Comparison of ENCODE assay signal across 21 mouse cellular contexts in genomic region chr13:99186859-99187258, GRCm38 (mm10). TPM values are rescaled to one million over a fixed set of nuclear protein-coding genes. Genes with fewer than 3 reads are reported as not detected.
A peak's percentile ranks its signal among the peaks of the same experiment; 100 is the strongest.
DNase-seq lines count a peak whose midpoint lies in the region; ATAC-seq and TF ChIP-seq lines count a peak whose summit lies in the region.
"Had no signal": no experiment of that assay in that cellular context is flagged by ENCODE, and none has a peak within 500 bp of the region (broad histone marks: within the 10 kb centered on the region; RNA-seq: fewer than 3 reads in every experiment).

No protein-coding gene starts in this region.

- no peak for TF ChIP-seq CTCF in kidney, adult 2 months (conservative IDR thresholded peaks at IDR 0.05; ENCODE audit: insufficient read depth, insufficient read length, low read depth, low read length)

- no peak overlapping the region for H3K9ac ChIP-seq in lung, embryonic 15.5 days
- H3K9ac ChIP-seq in neural tube, embryonic 14.5 days (replicated peaks; ENCODE audit: low read depth, low read length), result no peak overlapping the region
- H3K9ac ChIP-seq: hindbrain, embryonic 15.5 days; lung, embryonic 14.5 days; midbrain, embryonic 12.5 days; neural tube, embryonic 12.5 days had no signal

- intact Hi-C loops in heart, postnatal 36 days (cut with DNase I), result no loop called here

- H3K9me3 ChIP-seq in lung, embryonic 15.5 days, result no peaks in the 10 kb centered on the region
- H3K9me3 ChIP-seq in neural tube, embryonic 14.5 days (ENCODE audit: control insufficient read depth, low read length), result no peaks in the 10 kb centered on the region
- H3K9me3 ChIP-seq: G1E; hindbrain, embryonic 15.5 days; midbrain, embryonic 12.5 days; neural tube, embryonic 12.5 days had no signal

- no peak for ATAC-seq in lung, embryonic 15.5 days (ENCODE audit: borderline replicate concordance, extremely low read depth, low FRiP score, low TSS enrichment)
- no peak for ATAC-seq in neural tube, embryonic 14.5 days (ENCODE audit: low read depth)
- ATAC-seq: CD4-positive, CD25-positive, alpha-beta regulatory T cell, adult 4 months had no signal

- peak; percentile 92 for DNase-seq in heart, adult 11 months
- no peak for DNase-seq in heart, postnatal 36 days
- no peak for DNase-seq in kidney, adult 2 months
- DNase-seq in kidney, adult 9 months, result no peak
- no peak for DNase-seq in lung, adult 18-20 months
- no peak for DNase-seq in right cerebral cortex, postnatal 10 days (ENCODE audit: low spot score in 2 of 2)
- DNase-seq: cerebellum, adult 2 months; cerebellum, postnatal 36 days; heart, postnatal 10 days; lung, embryonic 14.5 days; right cerebral cortex, postnatal 4 days had no signal

- 53% methylated on average over 7 of the region's 7 CpGs for WGBS in kidney, adult 2 months
- WGBS in lung, embryonic 15.5 days, result 82% methylated on average over 7 of the region's 7 CpGs
- 86% methylated on average over 7 of the region's 7 CpGs for WGBS in neural tube, embryonic 14.5 days

- peak overlapping the region; percentile 12; the same call in 1 of the 2 replicates for H3K4me3 ChIP-seq in kidney, adult 2 months (ENCODE audit: insufficient read depth, low read depth, low read length)
- H3K4me3 ChIP-seq in lung, embryonic 15.5 days, result no peak overlapping the region
- H3K4me3 ChIP-seq in neural tube, embryonic 14.5 days (ENCODE audit: low read depth, low read length), result no peak overlapping the region
- H3K4me3 ChIP-seq: midbrain, embryonic 12.5 days; neural tube, embryonic 12.5 days had no signal

- no peak for TF ChIP-seq POLR2A in kidney, adult 2 months (IDR thresholded peaks at IDR 0.05; ENCODE audit: low read depth, low read length)

- peak overlapping the region; percentile 76 for H3K27ac ChIP-seq in kidney, adult 2 months (ENCODE audit: insufficient read depth, low read depth, low read length)
- H3K27ac ChIP-seq in lung, embryonic 15.5 days, result no peak overlapping the region
- no peak overlapping the region for H3K27ac ChIP-seq in neural tube, embryonic 14.5 days (ENCODE audit: low read depth, low read length)
- H3K27ac ChIP-seq: hindbrain, embryonic 15.5 days; midbrain, embryonic 12.5 days; neural tube, embryonic 12.5 days had no signal

- no peaks in the 10 kb centered on the region for H3K27me3 ChIP-seq in kidney, adult 2 months (replicated peaks; ENCODE audit: control insufficient read depth, insufficient read depth, low read length)
- no peaks in the 10 kb centered on the region for H3K27me3 ChIP-seq in lung, embryonic 15.5 days
- no peaks in the 10 kb centered on the region for H3K27me3 ChIP-seq in neural tube, embryonic 14.5 days (ENCODE audit: control insufficient read depth, insufficient read depth, low read length)
- H3K27me3 ChIP-seq: hindbrain, embryonic 15.5 days; midbrain, embryonic 12.5 days; neural tube, embryonic 12.5 days had no signal

- H3K36me3 ChIP-seq in kidney, adult 2 months (ENCODE audit: control insufficient read depth, insufficient read depth, low read length), result no peaks in the 10 kb centered on the region
- no peaks in the 10 kb centered on the region for H3K36me3 ChIP-seq in lung, embryonic 15.5 days
- H3K36me3 ChIP-seq in neural tube, embryonic 14.5 days (ENCODE audit: control insufficient read depth, insufficient read depth, low read length), result no peaks in the 10 kb centered on the region
- H3K36me3 ChIP-seq: G1E; hindbrain, embryonic 15.5 days; midbrain, embryonic 12.5 days; neural tube, embryonic 12.5 days had no signal

- peak overlapping the region; percentile 39; the same call in 1 of the 2 replicates for H3K4me2 ChIP-seq in lung, embryonic 15.5 days
- H3K4me2 ChIP-seq in neural tube, embryonic 14.5 days (ENCODE audit: low read depth, low read length), result 0 out of 2 replicates have a peak overlapping the region, but pooled peaks have one; percentile 2
- H3K4me2 ChIP-seq: hindbrain, embryonic 15.5 days; liver, embryonic 11.5 days; midbrain, embryonic 12.5 days; neural tube, embryonic 12.5 days had no signal

- 0 out of 2 replicates have a peak, but pooled peaks cover 3% of the 10 kb centered on the region for H3K4me1 ChIP-seq in kidney, adult 2 months (ENCODE audit: control insufficient read depth, insufficient read depth, low read length)
- H3K4me1 ChIP-seq in lung, embryonic 15.5 days, result peaks cover 9% of the 10 kb centered on the region
- no peaks in the 10 kb centered on the region for H3K4me1 ChIP-seq in neural tube, embryonic 14.5 days (ENCODE audit: control insufficient read depth, insufficient read depth, low read length)
- H3K4me1 ChIP-seq: neural tube, embryonic 12.5 days had no signal

RNA-seq across cellular contexts. Expression of gene Zfp366, which starts 2.2 kb away (rescaled TPM):
- total RNA-seq in heart, postnatal 36 days (2021), result 10 to 100 TPM in 1 of 2 experiments, 1 to 10 TPM in 1; 7.5 to 12.1 TPM
- 3.1 and 4.3 TPM in 2 replicates for polyA plus RNA-seq in kidney, adult 2 months (2012; rRNA removed)
- 0.96 and 1.2 TPM in 2 replicates for polyA plus RNA-seq in lung, embryonic 15.5 days (2015; fragmentation: Nextera tagmentation; extraction: Ambion mirVana)
- 0.62 and 0.94 TPM in 2 replicates for polyA plus RNA-seq in neural tube, embryonic 14.5 days (2014; fragmentation: Nextera tagmentation; extraction: Ambion mirVana)
- total RNA-seq: granulocyte monocyte progenitor cell, adult 5-6 weeks; monocyte, adult 5-6 weeks had no signal
- polyA plus RNA-seq: G1E had no signal
